Mouse (Mus musculus) testis, adult 2 months (tissue): ENCODE results near the gene Kiss1r.

Experiments
- CTCF ChIP-seq: fragments of 200-500 bp; IDR thresholded peaks from 2 replicates; pipeline ENCODE4 v1.5.1; 2012; ENCODE audit warnings: low read depth, mild to moderate bottlenecking, inconsistent platforms, low read length, moderate library complexity; ENCODE audit not compliant: control insufficient read depth, insufficient read depth, insufficient replicate concordance
- POLR2A ChIP-seq: fragments of 200-500 bp; IDR thresholded peaks from 2 replicates; pipeline ENCODE4 v1.6.1; 2012; ENCODE audit warnings: low read depth, mild to moderate bottlenecking, inconsistent platforms, low read length, moderate library complexity; ENCODE audit not compliant: control insufficient read depth

DNA sequence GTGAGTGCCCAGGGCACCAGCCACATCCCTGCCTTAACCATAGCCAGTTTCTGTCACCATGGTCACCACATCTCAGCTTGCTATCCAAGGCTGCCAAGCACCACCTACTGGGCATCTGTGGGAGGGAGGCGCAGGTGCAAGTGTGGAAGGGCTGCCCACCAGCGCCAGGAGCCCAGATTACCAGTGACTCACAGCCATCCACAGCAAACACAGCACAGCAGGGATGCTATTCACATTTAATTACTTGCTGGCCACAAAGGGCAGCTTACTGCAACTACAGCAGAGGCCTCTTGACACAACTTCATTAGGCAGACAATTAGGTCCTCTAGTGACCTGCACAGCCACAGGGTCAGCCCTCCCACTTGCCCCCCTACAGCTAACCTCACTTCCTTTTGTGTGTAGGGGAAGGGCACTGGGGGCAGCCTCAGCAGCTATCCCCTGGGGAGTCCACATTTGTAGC, 15.8 kb upstream of the Kiss1r start:
- TF ChIP-seq POLR2A (no peak), CTCF (no peak)
